Mouse (Mus musculus): ENCODE measurements at regions not wholly inside any gene's neighbourhood (a gene's known extent, or its start where the extent isn't known, plus 50 kb on each side); places are given as distances from the start of the nearest gene placed in this dataset.

DNA sequence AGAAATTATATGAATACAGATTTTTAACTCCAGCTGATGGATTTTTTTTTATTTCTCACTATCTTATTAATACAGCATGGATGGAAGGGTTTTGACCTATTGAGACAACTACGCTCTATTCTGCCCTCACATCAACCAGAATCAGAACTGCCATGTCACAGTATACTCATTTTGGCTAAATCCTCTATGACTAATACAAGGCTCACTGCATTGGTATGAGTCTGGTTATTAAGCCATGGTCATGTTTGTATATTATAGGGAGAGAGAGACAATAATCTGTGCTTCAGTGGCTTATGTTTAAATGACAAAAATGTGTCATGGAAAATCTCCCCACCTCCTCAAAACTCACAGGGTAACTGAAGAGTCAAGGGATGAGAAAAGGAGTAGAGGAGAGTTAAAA is 191.0 kb upstream of the Agr3 start:
- no peak for DNase-seq (ENCODE audit: low read depth in 3 of 3, low spot score in 3 of 3)
- Histone ChIP-seq H3K4me3 (ENCODE audit: insufficient read depth in 1 of 2, low read depth in 2 of 2, low read length in 2 of 2) (no peak overlapping the region), H3K4me1 (replicated peaks; ENCODE audit: control insufficient read depth in 2 of 2, insufficient read depth in 2 of 2, low read length in 1 of 2) (no peaks in the 10 kb centered on the region), H3K36me3 (replicated peaks; ENCODE audit: control insufficient read depth, insufficient read depth, low read depth) (no peaks in the 10 kb centered on the region), H3K9me3 (ENCODE audit: control insufficient read depth, low read length) (no peaks in the 10 kb centered on the region), H3K27ac (no peak overlapping the region), H3K4me2 (ENCODE audit: low read depth) (no peak overlapping the region), H3K27me3 (ENCODE audit: control insufficient read depth, insufficient read depth, low read length) (no peaks in the 10 kb centered on the region), H3K9ac (replicated peaks) (no peak overlapping the region)
- WGBS (ENCODE audit: insufficient replicate concordance), result 63% methylated on average over 1 of the region's 1 CpGs
- no peak for TF ChIP-seq CTCF (IDR thresholded peaks at IDR 0.05; ENCODE audit: low read depth)
- no peak for TF ChIP-seq EP300 (IDR thresholded peaks at IDR 0.05; ENCODE audit: low read depth)
- no peak for ATAC-seq (ENCODE audit: insufficient read depth)

DNA sequence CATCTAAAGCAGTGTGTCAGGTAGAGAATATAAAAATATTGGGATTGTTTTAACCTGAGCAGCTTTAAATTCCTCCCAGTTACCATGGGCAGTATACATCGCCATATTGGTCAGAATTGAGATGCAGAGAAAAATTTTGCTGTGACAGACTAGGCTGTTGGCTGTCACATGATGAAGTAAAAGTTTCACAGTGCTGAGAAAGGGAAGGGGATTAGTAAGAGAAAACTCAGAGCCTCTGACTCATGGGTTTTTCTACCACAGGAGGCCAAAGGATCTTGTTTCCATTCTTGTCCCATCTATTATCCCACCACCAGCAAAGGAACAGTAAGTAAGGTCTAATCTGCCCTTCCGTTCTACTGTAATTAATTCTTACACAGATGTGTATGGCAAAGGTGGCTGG is 191.8 kb upstream of the Agr3 start:
- no peaks in the 10 kb centered on the region for H3K27me3 ChIP-seq (ENCODE audit: control insufficient read depth, insufficient read depth, low read length)
- no peak overlapping the region for H3K4me2 ChIP-seq (ENCODE audit: low read depth)
- ATAC-seq (ENCODE audit: insufficient read depth) (no peak), DNase-seq (ENCODE audit: low read depth in 3 of 3, low spot score in 3 of 3) (no peak)
- H3K9me3 ChIP-seq (ENCODE audit: control insufficient read depth, low read length), result no peaks in the 10 kb centered on the region
- TF ChIP-seq EP300 (IDR thresholded peaks at IDR 0.05; ENCODE audit: low read depth), result no peak
- no peak for TF ChIP-seq CTCF (IDR thresholded peaks at IDR 0.05; ENCODE audit: low read depth)
- H3K4me1 ChIP-seq (replicated peaks; ENCODE audit: control insufficient read depth in 2 of 2, insufficient read depth in 2 of 2, low read length in 1 of 2), result no peaks in the 10 kb centered on the region
- no peak overlapping the region for H3K27ac ChIP-seq
- no peak overlapping the region for H3K4me3 ChIP-seq (ENCODE audit: insufficient read depth in 1 of 2, low read depth in 2 of 2, low read length in 2 of 2)
- no peak overlapping the region for H3K9ac ChIP-seq (replicated peaks)
- H3K36me3 ChIP-seq (replicated peaks; ENCODE audit: control insufficient read depth, insufficient read depth, low read depth), result no peaks in the 10 kb centered on the region
- WGBS (ENCODE audit: insufficient replicate concordance), result 65% methylated on average over 2 of the region's 2 CpGs

DNA sequence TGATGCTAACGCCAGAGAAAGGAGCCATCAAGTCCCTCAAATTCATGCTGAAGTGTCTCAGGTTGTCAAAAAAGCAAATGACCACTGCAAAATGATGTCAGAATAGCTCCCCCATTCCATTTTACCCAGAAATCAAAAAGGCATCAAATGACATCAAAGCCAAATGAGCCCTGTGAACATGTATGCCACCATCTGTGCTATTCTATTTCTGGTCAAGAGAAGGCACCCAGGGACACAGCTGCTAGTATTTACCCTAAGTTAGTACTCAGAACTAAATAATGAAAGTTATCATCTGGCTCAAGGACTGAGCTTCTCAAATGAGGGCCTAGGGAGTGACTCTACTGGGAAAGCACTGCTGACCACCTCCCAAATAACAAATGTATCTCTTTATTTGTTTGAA is 191.1 kb upstream of the Ahr start:
- TF ChIP-seq EP300 (IDR thresholded peaks at IDR 0.05; ENCODE audit: low read depth) (no peak), CTCF (IDR thresholded peaks at IDR 0.05; ENCODE audit: low read depth) (no peak)
- 62% methylated on average over 1 of the region's 1 CpGs for WGBS (ENCODE audit: insufficient replicate concordance)
- H3K9me3 ChIP-seq (ENCODE audit: control insufficient read depth, low read length), result no peaks in the 10 kb centered on the region
- no peak overlapping the region for H3K9ac ChIP-seq (replicated peaks)
- no peak overlapping the region for H3K4me3 ChIP-seq (ENCODE audit: insufficient read depth in 1 of 2, low read depth in 2 of 2, low read length in 2 of 2)
- no peaks in the 10 kb centered on the region for H3K27me3 ChIP-seq (ENCODE audit: control insufficient read depth, insufficient read depth, low read length)
- DNase-seq (ENCODE audit: low read depth in 3 of 3, low spot score in 3 of 3), result no peak
- no peak overlapping the region for H3K27ac ChIP-seq
- no peaks in the 10 kb centered on the region for H3K4me1 ChIP-seq (replicated peaks; ENCODE audit: control insufficient read depth in 2 of 2, insufficient read depth in 2 of 2, low read length in 1 of 2)
- no peak overlapping the region for H3K4me2 ChIP-seq (ENCODE audit: low read depth)
- no peaks in the 10 kb centered on the region for H3K36me3 ChIP-seq (replicated peaks; ENCODE audit: control insufficient read depth, insufficient read depth, low read depth)
- ATAC-seq (ENCODE audit: insufficient read depth), result no peak

DNA sequence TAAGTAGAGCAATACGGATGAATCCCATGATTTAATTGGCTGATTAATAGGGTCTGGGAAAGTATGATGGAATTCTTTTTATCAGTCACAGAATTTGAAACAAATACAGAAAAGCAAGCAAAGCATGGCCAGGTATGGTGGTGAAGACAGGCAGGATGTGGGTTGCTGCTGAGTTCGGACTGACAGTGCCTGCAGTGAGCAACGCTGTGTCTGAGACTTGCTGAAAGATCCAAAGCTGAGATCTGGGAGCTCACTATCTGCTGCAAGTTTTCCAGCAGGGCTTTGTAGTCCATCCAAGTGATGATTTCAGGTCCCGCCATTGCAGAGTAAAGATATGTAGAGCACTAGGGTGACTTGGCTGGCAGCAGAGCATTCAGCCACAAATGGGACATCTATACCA is 189.3 kb upstream of the Ahr start:
- Histone ChIP-seq H3K9me3 (ENCODE audit: control insufficient read depth, low read length) (no peaks in the 10 kb centered on the region), H3K36me3 (replicated peaks; ENCODE audit: control insufficient read depth, insufficient read depth, low read depth) (no peaks in the 10 kb centered on the region)

DNA sequence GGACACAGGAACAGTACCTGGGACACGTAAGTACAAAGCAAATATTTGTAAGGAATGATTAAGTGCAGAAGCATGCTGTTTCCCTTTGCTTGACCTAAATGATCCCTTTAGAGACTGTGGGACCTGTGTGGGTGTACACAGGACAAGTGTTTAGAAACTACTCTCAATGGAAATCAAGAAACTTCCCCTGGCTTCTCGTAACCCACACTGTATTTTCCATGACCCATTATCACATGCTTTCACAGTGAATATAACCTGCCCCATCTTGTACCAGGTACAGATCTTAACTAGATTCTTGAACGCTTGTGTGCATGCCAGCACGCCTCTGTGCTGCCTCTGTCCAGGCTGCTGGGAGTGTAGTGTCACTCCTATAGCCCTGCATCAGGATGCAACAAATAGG is 177.8 kb upstream of the Ahr start:
- no peaks in the 10 kb centered on the region for H3K4me1 ChIP-seq (replicated peaks; ENCODE audit: control insufficient read depth in 2 of 2, insufficient read depth in 2 of 2, low read length in 1 of 2)
- DNase-seq (ENCODE audit: low read depth in 3 of 3, low spot score in 3 of 3) (no peak), ATAC-seq (ENCODE audit: insufficient read depth) (no peak)
- H3K4me2 ChIP-seq (ENCODE audit: low read depth), result no peak overlapping the region
- H3K27ac ChIP-seq, result no peak overlapping the region
- no peak overlapping the region for H3K9ac ChIP-seq (replicated peaks)
- no peaks in the 10 kb centered on the region for H3K9me3 ChIP-seq (ENCODE audit: control insufficient read depth, low read length)
- TF ChIP-seq CTCF (IDR thresholded peaks at IDR 0.05; ENCODE audit: low read depth) (no peak), EP300 (IDR thresholded peaks at IDR 0.05; ENCODE audit: low read depth) (no peak)
- H3K36me3 ChIP-seq (replicated peaks; ENCODE audit: control insufficient read depth, insufficient read depth, low read depth), result no peaks in the 10 kb centered on the region
- WGBS (ENCODE audit: insufficient replicate concordance), result 63% methylated on average over 4 of the region's 4 CpGs
- no peak overlapping the region for H3K4me3 ChIP-seq (ENCODE audit: insufficient read depth in 1 of 2, low read depth in 2 of 2, low read length in 2 of 2)
- H3K27me3 ChIP-seq (ENCODE audit: control insufficient read depth, insufficient read depth, low read length), result no peaks in the 10 kb centered on the region

More for the DNA sequence above, 189.3 kb upstream of the Ahr start:
- Histone ChIP-seq H3K27me3 (ENCODE audit: control insufficient read depth, insufficient read depth, low read length) (no peaks in the 10 kb centered on the region), H3K4me3 (ENCODE audit: insufficient read depth in 1 of 2, low read depth in 2 of 2, low read length in 2 of 2) (no peak overlapping the region), H3K4me2 (ENCODE audit: low read depth) (no peak overlapping the region), H3K9ac (replicated peaks) (no peak overlapping the region), H3K27ac (no peak overlapping the region), H3K4me1 (replicated peaks; ENCODE audit: control insufficient read depth in 2 of 2, insufficient read depth in 2 of 2, low read length in 1 of 2) (no peaks in the 10 kb centered on the region)
- 64% methylated on average over 4 of the region's 4 CpGs for WGBS (ENCODE audit: insufficient replicate concordance)
- no peak for ATAC-seq (ENCODE audit: insufficient read depth)
- TF ChIP-seq CTCF (IDR thresholded peaks at IDR 0.05; ENCODE audit: low read depth), result no peak
- no peak for TF ChIP-seq EP300 (IDR thresholded peaks at IDR 0.05; ENCODE audit: low read depth)
- no peak for DNase-seq (ENCODE audit: low read depth in 3 of 3, low spot score in 3 of 3)
